Mouse (Mus musculus): ENCODE results near the gene Armc12.
"Not testable (repeated sequence)": the region's sequence is repeated elsewhere in the genome, so short reads cannot be mapped to it uniquely, and the experiment has no call there.

DNA sequence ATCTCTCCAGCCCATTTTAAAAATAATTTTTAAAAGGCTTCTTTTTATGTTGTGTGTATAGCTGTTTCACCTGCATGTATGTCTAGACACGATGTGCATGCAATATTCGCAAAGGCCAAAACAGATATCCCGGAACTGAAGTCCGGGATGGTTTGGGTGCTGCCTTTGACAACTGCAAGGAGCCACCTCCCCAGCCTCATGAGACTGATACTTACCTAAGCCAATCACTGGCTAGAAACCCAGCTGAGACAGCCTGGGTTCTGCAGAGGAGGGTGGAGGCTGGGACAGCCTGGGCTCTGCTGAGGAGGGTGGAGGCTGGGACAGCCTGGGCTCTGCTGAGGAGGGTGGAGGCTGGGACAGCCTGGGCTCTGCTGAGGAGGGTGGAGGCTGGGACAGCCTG is 23.4 kb downstream of the Armc12 start:
- TF ChIP-seq GATA1, TAL1 (IDR thresholded peaks at IDR 0.05; ENCODE audit: low read length): not testable (repeated sequence)
